Mouse (Mus musculus) ES-Bruce4 (cell line): ENCODE measurements around the gene Slc39a2.

Experiments used
- CTCF ChIP-seq: IDR thresholded peaks from one replicate; pipeline ENCODE4 v1.8.1; 2011; ENCODE audit warnings: low read depth, low read length
- POLR2A ChIP-seq: IDR thresholded peaks from one replicate; pipeline ENCODE4 v1.8.1; 2011; ENCODE audit warnings: low read length; ENCODE audit not compliant: insufficient read depth

DNA sequence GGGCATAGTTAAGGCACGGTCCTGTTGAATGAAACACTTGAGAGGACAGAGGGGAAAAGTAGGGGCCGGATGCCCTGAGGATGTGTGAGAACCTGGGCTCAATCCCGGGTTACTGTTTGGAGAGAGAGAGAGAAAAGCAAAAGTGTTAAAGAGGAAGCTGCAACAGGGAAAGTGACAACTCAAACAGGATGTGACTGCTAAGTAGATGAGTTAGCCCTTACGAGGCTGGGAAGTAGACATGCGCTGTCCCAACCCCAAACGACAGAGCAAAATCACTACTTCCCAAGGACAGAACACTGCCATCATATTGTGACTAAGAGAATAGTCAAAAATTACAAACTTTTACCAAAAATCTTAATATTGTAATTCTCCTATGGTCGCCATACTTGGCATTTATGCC, 49.5 kb downstream of the Slc39a2 start:
- no peak for TF ChIP-seq CTCF
- TF ChIP-seq POLR2A, result no peak
